Mouse (Mus musculus) thymus, adult 2 months (tissue): ENCODE data around the gene Agbl1. TPM values are rescaled to one million over a fixed set of nuclear protein-coding genes. Genes with fewer than 3 reads are reported as not detected.

Experiments
- DNase-seq: peaks from one replicate; pipeline ENCODE4 v3.0.0; 2021
- H3K27ac ChIP-seq: fragments of 200-500 bp; 2 replicates; pipeline ENCODE4 v1.5.1; 2012; ENCODE audit warnings: low read length, control low read depth; ENCODE audit not compliant: control insufficient read depth, insufficient read depth
- H3K27me3 ChIP-seq: fragments of 200-500 bp; 2 replicates; pipeline ENCODE4 v1.6.1; 2012; ENCODE audit warnings: mild to moderate bottlenecking, low read length, moderate library complexity, mixed read lengths; ENCODE audit not compliant: control insufficient read depth, insufficient read depth
- H3K36me3 ChIP-seq: fragments of 200-500 bp; 2 replicates; pipeline ENCODE4 v1.6.1; 2012; ENCODE audit warnings: mild to moderate bottlenecking, low read length, moderate library complexity; ENCODE audit not compliant: control insufficient read depth, insufficient read depth
- H3K4me1 ChIP-seq: fragments of 200-500 bp; replicated peaks from 2 replicates; pipeline ENCODE4 v1.6.1; 2012; ENCODE audit warnings: low read length; ENCODE audit not compliant: control insufficient read depth, insufficient read depth
- H3K4me3 ChIP-seq: fragments of 200-500 bp; 2 replicates; pipeline ENCODE4 v1.5.1; 2012; ENCODE audit warnings: mild to moderate bottlenecking, low read length, control low read depth, moderate library complexity; ENCODE audit not compliant: control insufficient read depth, insufficient read depth
- CTCF ChIP-seq: fragments of 200-500 bp; IDR thresholded peaks from 2 replicates; pipeline ENCODE4 v1.5.1; 2012; ENCODE audit warnings: mild to moderate bottlenecking, control low read depth, low read length, moderate library complexity, borderline replicate concordance; ENCODE audit not compliant: control insufficient read depth, poor library complexity, insufficient read depth; ENCODE audit errors: extremely low read depth
- POLR2A ChIP-seq: fragments of 200-500 bp; IDR thresholded peaks from 2 replicates; pipeline ENCODE4 v1.6.1; 2012; ENCODE audit warnings: mild to moderate bottlenecking, low read length, control low read depth, moderate library complexity; ENCODE audit not compliant: control insufficient read depth, poor library complexity, insufficient read depth; ENCODE audit errors: extremely low read depth
- WGBS: fragments of 180-500 bp; shearing (Covaris S2); methylation state at CpG from one replicate; pipeline ENCODE4 v1.1.7; 2018; 5-methylcytosine and 5-hydroxymethylcytosine counted together
- polyA plus RNA-seq: library from polyadenylated mRNA; depleted of rRNA; stranded (reverse); fragments of >200 nt; gene quantifications from 2 replicates; pipeline ENCODE4 v1.2.3, GENCODE M21; 2012

The Agbl1 gene
- polyA plus RNA-seq, 1 experiment, result 0.08 TPM

DNA sequence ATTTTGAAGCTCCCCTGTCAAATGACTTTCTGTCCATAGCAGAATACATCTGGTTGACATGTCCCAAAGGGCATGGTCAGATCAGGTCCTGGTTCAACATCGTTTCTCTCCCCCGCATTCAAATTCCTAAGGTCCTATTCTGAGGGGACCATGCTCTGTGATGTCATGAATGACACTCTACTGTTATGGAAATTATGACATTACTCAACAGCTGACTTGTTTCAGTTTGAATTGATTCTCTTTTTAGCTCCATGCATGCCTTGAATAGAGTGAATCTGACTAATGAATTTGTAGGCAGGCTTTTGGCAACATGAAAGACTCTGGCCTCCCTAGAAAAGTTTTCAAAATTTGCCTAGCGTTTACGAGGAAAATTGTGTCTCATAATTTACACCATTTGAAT, 141.6 kb downstream of the Agbl1 start:
- no peak for TF ChIP-seq CTCF
- no peak for TF ChIP-seq POLR2A
- no peak overlapping the region for H3K27ac ChIP-seq
- no peak overlapping the region for H3K4me3 ChIP-seq
- H3K4me1 ChIP-seq, result no peaks in the 10 kb centered on the region
- H3K36me3 ChIP-seq, result no peaks in the 10 kb centered on the region
- H3K27me3 ChIP-seq, result no peaks in the 10 kb centered on the region
- WGBS, result 95% methylated on average over 4 of the region's 4 CpGs
- no peak for DNase-seq

DNA sequence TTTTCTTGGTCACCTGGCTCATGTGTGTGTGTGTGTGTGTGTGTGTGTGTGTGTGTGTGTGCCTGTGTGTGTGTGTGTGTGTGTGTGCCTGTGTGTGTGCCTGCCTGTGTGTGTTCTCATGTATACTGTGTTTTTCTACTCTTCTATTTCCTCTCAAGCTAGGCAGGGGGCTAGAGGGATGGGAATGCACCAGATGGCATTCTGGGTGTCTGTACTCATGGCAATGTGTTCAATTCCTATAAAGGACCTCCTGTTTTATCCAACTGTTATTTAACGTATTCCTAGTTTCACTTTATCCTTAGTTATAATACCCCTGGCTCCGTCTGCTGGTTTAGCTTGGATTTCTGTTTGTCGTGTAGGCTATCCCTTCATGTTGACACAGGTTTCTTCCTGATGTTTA, 149.8 kb downstream of the Agbl1 start:
- Histone ChIP-seq H3K4me1 (no peaks in the 10 kb centered on the region), H3K27ac (no peak overlapping the region), H3K4me3 (no peak overlapping the region), H3K36me3 (no peaks in the 10 kb centered on the region), H3K27me3 (no peaks in the 10 kb centered on the region)
- 94% methylated on average over 3 of the region's 3 CpGs for WGBS
- no peak for TF ChIP-seq CTCF
- no peak for TF ChIP-seq POLR2A
- DNase-seq, result no peak

DNA sequence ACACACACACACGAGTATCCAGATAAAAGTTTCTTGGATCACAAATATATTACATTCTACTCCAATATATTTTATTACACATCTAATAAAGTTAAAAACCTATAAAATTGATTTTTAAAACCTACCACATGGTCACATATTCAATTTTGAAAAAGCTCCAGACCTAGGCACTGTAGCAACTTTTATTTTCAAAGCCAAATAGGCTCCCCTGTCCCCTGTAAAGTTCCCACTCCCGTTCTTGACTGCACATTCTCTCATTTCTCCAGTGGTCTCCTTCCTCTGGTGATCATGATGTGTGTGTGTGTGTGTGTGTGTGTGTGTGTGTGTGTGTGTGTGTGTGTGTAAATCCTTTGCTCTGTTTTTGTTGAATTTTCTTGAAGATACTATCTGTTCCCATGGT, 152.3 kb downstream of the Agbl1 start:
- no peak for DNase-seq
- WGBS, result 81% methylated on average over 2 of the region's 2 CpGs
- H3K36me3 ChIP-seq, result no peaks in the 10 kb centered on the region
- no peaks in the 10 kb centered on the region for H3K27me3 ChIP-seq
- H3K27ac ChIP-seq, result no peak overlapping the region
- no peak for TF ChIP-seq POLR2A
- no peak for TF ChIP-seq CTCF
- H3K4me3 ChIP-seq, result no peak overlapping the region
- H3K4me1 ChIP-seq, result no peaks in the 10 kb centered on the region

DNA sequence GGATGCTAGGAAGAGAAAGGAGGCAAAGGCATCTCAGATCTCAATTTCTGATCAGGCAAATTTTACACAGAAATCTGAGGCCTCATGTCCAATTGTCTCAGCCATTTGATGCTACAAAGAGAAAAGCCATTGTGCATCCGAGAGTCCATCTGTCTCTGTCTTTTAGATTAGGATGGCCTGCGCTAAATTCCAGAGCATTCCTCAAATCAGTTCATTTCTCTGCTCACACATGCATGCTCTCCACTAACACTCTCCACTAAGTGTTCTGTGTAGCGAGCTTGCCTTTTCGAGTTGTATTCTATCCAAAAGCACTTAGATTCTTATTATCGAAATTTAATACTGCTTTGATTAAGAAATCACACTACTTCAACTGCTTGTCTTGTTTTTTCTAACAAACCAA, 159.6 kb downstream of the Agbl1 start:
- Histone ChIP-seq H3K27me3 (no peaks in the 10 kb centered on the region), H3K4me1 (no peaks in the 10 kb centered on the region), H3K36me3 (no peaks in the 10 kb centered on the region), H3K4me3 (no peak overlapping the region), H3K27ac (no peak overlapping the region)
- 91% methylated on average over 5 of the region's 5 CpGs for WGBS
- DNase-seq, result no peak
- no peak for TF ChIP-seq CTCF
- TF ChIP-seq POLR2A, result no peak

DNA sequence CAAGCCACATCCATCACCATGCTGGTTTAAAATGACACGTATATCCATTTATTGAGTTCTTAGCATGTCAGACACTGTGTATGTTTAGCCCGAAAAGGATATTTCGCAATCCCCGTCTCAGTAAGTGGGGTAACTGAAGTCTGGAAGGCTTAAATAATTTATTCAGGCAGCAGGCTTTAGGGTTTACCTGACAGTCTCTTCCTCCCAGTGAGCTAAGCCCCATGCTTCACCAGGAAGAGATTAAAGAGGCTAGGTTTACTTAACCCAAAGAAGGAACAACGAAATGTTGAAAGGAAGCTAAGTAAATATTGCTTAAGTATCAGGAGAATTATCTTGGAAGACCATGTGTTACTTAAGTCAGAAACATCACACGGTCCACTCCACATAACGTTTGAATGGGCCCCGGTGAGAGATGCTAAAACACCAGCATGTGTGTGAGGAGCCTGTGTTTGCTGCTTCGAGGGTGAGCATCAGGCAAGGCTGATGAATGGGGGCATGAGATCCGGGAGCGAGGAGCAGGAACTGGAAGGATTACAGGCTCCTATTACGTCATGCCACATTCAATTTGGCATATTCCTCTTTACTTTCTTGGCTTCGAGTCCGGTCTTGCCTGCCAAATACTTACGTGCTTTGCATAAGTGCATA, 162.7 kb downstream of the Agbl1 start:
- Histone ChIP-seq H3K4me1 (no peaks in the 10 kb centered on the region), H3K4me3 (no peak overlapping the region), H3K27ac (no peak overlapping the region), H3K27me3 (no peaks in the 10 kb centered on the region), H3K36me3 (no peaks in the 10 kb centered on the region)
- DNase-seq, result no peak
- TF ChIP-seq POLR2A, result no peak
- TF ChIP-seq CTCF, result no peak
- whole genome bisulfite sequencing, result 13% methylated on average over 15 of the region's 15 CpGs

DNA sequence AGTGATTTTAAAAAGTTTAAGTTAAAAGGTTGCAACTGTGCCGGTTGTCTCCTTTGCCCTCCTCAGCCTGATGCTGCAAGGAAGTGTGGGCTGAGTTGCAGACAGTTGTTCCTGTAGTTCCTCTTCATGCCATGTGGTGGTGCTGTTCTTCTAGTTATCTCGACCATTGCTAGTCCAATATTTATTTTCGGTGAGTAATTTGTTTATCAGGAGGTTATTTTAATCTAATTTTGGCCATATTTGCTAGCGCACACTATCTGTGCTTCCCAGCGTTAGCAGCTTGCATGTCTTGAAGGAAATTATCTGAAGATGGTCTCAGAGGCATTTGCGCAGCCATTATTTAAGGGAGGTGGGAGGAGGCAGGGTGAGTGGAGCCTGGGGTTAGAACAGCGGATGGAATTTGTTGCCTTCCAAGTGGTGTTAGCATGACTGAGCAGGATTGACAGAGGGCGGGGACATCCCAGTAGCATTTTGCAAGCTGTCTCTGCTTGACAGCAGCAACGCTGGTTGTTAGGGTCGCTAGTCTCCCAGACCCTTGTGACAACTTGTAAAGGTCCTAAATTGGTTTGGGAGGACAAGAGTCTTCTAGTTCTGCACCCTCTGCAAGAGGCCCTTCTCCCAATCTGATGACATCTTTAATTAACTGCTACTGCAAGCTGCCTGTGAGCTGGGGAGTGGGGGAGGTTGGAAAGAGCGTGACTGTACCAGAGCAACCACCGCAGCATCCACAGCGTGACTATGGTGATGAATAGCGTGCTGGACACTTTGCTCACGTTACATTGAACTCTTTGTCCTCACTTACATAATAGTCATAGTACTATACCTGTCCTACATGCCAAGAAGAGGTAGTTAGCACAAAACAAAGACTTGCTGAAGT, 163.5 kb downstream of the Agbl1 start:
- Histone ChIP-seq H3K4me1 (no peaks in the 10 kb centered on the region), H3K27ac (no peak overlapping the region), H3K36me3 (no peaks in the 10 kb centered on the region), H3K27me3 (no peaks in the 10 kb centered on the region), H3K4me3 (no peak overlapping the region)
- DNase-seq, result peak; percentile 41
- 33% methylated on average over 15 of the region's 15 CpGs for WGBS
- TF ChIP-seq POLR2A (no peak), CTCF (no peak)
